In genomic region chr9:71187396-71187795, GRCm38 (mm10) we compare ENCODE assay signal across 15 mouse cellular contexts. TPM values are rescaled to one million over a fixed set of nuclear protein-coding genes. Genes with fewer than 3 reads are reported as not detected.
DNase-seq lines count a peak whose midpoint lies in the region; ATAC-seq lines count a peak whose summit lies in the region.
"Had no signal": no experiment of that assay in that cellular context is flagged by ENCODE, and none has a peak within 500 bp of the region (broad histone marks: within the 10 kb centered on the region; RNA-seq: fewer than 3 reads in every experiment).

No protein-coding gene starts in this region.

- peak; percentile 6 for DNase-seq in A20 (ENCODE audit: low read depth, low spot score)
- DNase-seq in B cell, adult 2 months, result peak; percentile 21 to 30
- no peak for DNase-seq in right cerebral cortex, adult 18-20 months
- no peak for DNase-seq in kidney, postnatal 4 days
- DNase-seq in gastrocnemius, adult 8-10 months (ENCODE audit: low spot score in 2 of 2), result no peak
- DNase-seq: adrenal gland, postnatal 10 days; cerebellum, adult 11 months; cerebellum, adult 9-11 months; embryo, embryonic 11 days; gastrocnemius, postnatal 10 days; kidney, adult 11 months had no signal

- peak; percentile 40 for ATAC-seq in common myeloid progenitor, adult 5-6 weeks (replicated peaks; ENCODE audit: low read depth, poor library complexity, severe bottlenecking)
- peak; percentile 44 for ATAC-seq in megakaryocyte progenitor cell, adult 5-6 weeks (replicated peaks; ENCODE audit: poor library complexity)
- ATAC-seq: forebrain, embryonic 14.5 days; hindbrain, postnatal 0 days had no signal

RNA-seq across cellular contexts. Expression of gene Aqp9, which starts 18.9 kb away (rescaled TPM):
- total RNA-seq in common myeloid progenitor, adult 5-6 weeks (2017), result 26.5 and 29.0 TPM in 2 replicates
- total RNA-seq in megakaryocyte progenitor cell, adult 5-6 weeks (2015), result 3.2 and 6.5 TPM in 2 replicates
- 4.9 and 8.6 TPM in 2 replicates for total RNA-seq in megakaryocyte progenitor cell, adult 5-6 weeks (2017)
- total RNA-seq in gastrocnemius, adult 8-10 months (2022), result under 1 TPM in 2 of 4 experiments, not detected in 2; 0.13 to 0.16 TPM

RNA-seq across cellular contexts. Expression of gene Aldh1a2, which starts 28.2 kb away (rescaled TPM):
- not detected in 2 replicates for total RNA-seq in common myeloid progenitor, adult 5-6 weeks (2017)
- total RNA-seq in megakaryocyte progenitor cell, adult 5-6 weeks (2015), result 0.10 TPM in 1 of 2 replicates, not detected in the other
- not detected in 2 replicates for total RNA-seq in megakaryocyte progenitor cell, adult 5-6 weeks (2017)
- total RNA-seq in gastrocnemius, adult 8-10 months (2022), result 1 to 10 TPM in 3 of 4 experiments, under 1 TPM in 1; 0.88 to 6.4 (median 3.0) TPM

Comparison
In these comparisons a context has a peak if more than half of its experiments do, and no peak if none do; other contexts are left out.
1. DNase-seq: peak in A20 (single experiment) and B cell, adult 2 months (2 of 2); none in right cerebral cortex, adult 18-20 months (single experiment), kidney, postnatal 4 days (0 of 2) and gastrocnemius, adult 8-10 months (0 of 2).